Mouse (Mus musculus): ENCODE data around the gene Inpp4b.

- TF ChIP-seq POLR2A (IDR thresholded peaks at IDR 0.05; ENCODE audit: control insufficient read depth, extremely low read depth, insufficient read depth, low read length, poor library complexity) (no peak), CTCF (IDR thresholded peaks at IDR 0.05; ENCODE audit: borderline replicate concordance, control insufficient read depth, extremely low read depth, insufficient read depth, low read length, poor library complexity) (no peak)
Observed at GRCm38 (mm10) chr8:81884195-81884594, 541.8 kb downstream of the Inpp4b start.
